Mouse (Mus musculus): Measurements from ENCODE around the gene Nans. TPM values are rescaled to one million over a fixed set of nuclear protein-coding genes. Genes with fewer than 3 reads are reported as not detected.

The Nans gene
- polyA plus RNA-seq, 1 experiment from 2014 or later = 97.6 TPM

GRCm38 (mm10) chr4:46539167-46539566, 50.1 kb downstream of the Nans start:
- no peak for DNase-seq (ENCODE audit: low spot score)
- Histone ChIP-seq H3K9me3 (replicated peaks; ENCODE audit: control insufficient read depth, low read length) (no peaks in the 10 kb centered on the region), H3K4me3 (ENCODE audit: low read depth, low read length) (no peak overlapping the region), H3K27ac (replicated peaks; ENCODE audit: low read depth, low read length) (no peak overlapping the region), H3K4me2 (ENCODE audit: low read depth, low read length) (no peak overlapping the region), H3K36me3 (replicated peaks; ENCODE audit: control insufficient read depth, insufficient read depth, low read depth, low read length) (no peaks in the 10 kb centered on the region), H3K27me3 (ENCODE audit: control insufficient read depth, insufficient read depth, low read length) (peaks cover 27% of the 10 kb centered on the region), H3K4me1 (ENCODE audit: control insufficient read depth, insufficient read depth, low read length) (peaks cover 2% of the 10 kb centered on the region; the same call in 1 of the 2 replicates), H3K9ac (replicated peaks; ENCODE audit: low read length) (no peak overlapping the region)
- ATAC-seq (replicated peaks; ENCODE audit: insufficient number of reproducible peaks, low FRiP score, low TSS enrichment, low read depth) = no peak
- 56% methylated on average over 9 of the region's 9 CpGs for whole genome bisulfite sequencing

- no peak overlapping the region for H3K9ac ChIP-seq (replicated peaks; ENCODE audit: low read length)
Observed at GRCm38 (mm10) chr4:46541707-46542106, 52.7 kb downstream of the Nans start.

GRCm38 (mm10) chr4:46543366-46544050, 54.5 kb downstream of the Nans start:
- H3K9me3 ChIP-seq (replicated peaks; ENCODE audit: control insufficient read depth, low read length) = no peaks in the 10 kb centered on the region
- H3K4me3 ChIP-seq (ENCODE audit: low read depth, low read length) = no peak overlapping the region
- no peak for ATAC-seq (replicated peaks; ENCODE audit: insufficient number of reproducible peaks, low FRiP score, low TSS enrichment, low read depth)
- DNase-seq (ENCODE audit: low spot score) = no peak
- no peak overlapping the region for H3K27ac ChIP-seq (replicated peaks; ENCODE audit: low read depth, low read length)
- H3K4me2 ChIP-seq (ENCODE audit: low read depth, low read length) = no peak overlapping the region
- no peaks in the 10 kb centered on the region for H3K36me3 ChIP-seq (replicated peaks; ENCODE audit: control insufficient read depth, insufficient read depth, low read depth, low read length)
- no peak overlapping the region for H3K9ac ChIP-seq (replicated peaks; ENCODE audit: low read length)
- WGBS = 91% methylated on average over 13 of the region's 13 CpGs
- no peaks in the 10 kb centered on the region for H3K4me1 ChIP-seq (ENCODE audit: control insufficient read depth, insufficient read depth, low read length)
- H3K27me3 ChIP-seq (ENCODE audit: control insufficient read depth, insufficient read depth, low read length) = no peaks in the 10 kb centered on the region

More at GRCm38 (mm10) chr4:46541707-46542106, 52.7 kb downstream of the Nans start:
- no peaks in the 10 kb centered on the region for H3K4me1 ChIP-seq (ENCODE audit: control insufficient read depth, insufficient read depth, low read length)
- H3K9me3 ChIP-seq (replicated peaks; ENCODE audit: control insufficient read depth, low read length) = no peaks in the 10 kb centered on the region
- 47% methylated on average over 9 of the region's 9 CpGs for WGBS
- ATAC-seq (replicated peaks; ENCODE audit: insufficient number of reproducible peaks, low FRiP score, low TSS enrichment, low read depth) = no peak
- H3K36me3 ChIP-seq (replicated peaks; ENCODE audit: control insufficient read depth, insufficient read depth, low read depth, low read length) = no peaks in the 10 kb centered on the region
- DNase-seq (ENCODE audit: low spot score) = no peak
- no peak overlapping the region for H3K4me2 ChIP-seq (ENCODE audit: low read depth, low read length)
- no peak overlapping the region for H3K27ac ChIP-seq (replicated peaks; ENCODE audit: low read depth, low read length)
- H3K4me3 ChIP-seq (ENCODE audit: low read depth, low read length) = no peak overlapping the region
- 0 out of 2 replicates have a peak, but pooled peaks cover 3% of the 10 kb centered on the region for H3K27me3 ChIP-seq (ENCODE audit: control insufficient read depth, insufficient read depth, low read length)

GRCm38 (mm10) chr4:46544313-46544712, 55.3 kb downstream of the Nans start:
- no peaks in the 10 kb centered on the region for H3K9me3 ChIP-seq (replicated peaks; ENCODE audit: control insufficient read depth, low read length)
- no peaks in the 10 kb centered on the region for H3K4me1 ChIP-seq (ENCODE audit: control insufficient read depth, insufficient read depth, low read length)
- no peak overlapping the region for H3K27ac ChIP-seq (replicated peaks; ENCODE audit: low read depth, low read length)
- no peak for DNase-seq (ENCODE audit: low spot score)
- H3K4me3 ChIP-seq (ENCODE audit: low read depth, low read length) = no peak overlapping the region
- H3K9ac ChIP-seq (replicated peaks; ENCODE audit: low read length) = no peak overlapping the region
- no peaks in the 10 kb centered on the region for H3K36me3 ChIP-seq (replicated peaks; ENCODE audit: control insufficient read depth, insufficient read depth, low read depth, low read length)
- no peak overlapping the region for H3K4me2 ChIP-seq (ENCODE audit: low read depth, low read length)
- no peaks in the 10 kb centered on the region for H3K27me3 ChIP-seq (ENCODE audit: control insufficient read depth, insufficient read depth, low read length)
- 11% methylated on average over 1 of the region's 1 CpGs for WGBS
- ATAC-seq (replicated peaks; ENCODE audit: insufficient number of reproducible peaks, low FRiP score, low TSS enrichment, low read depth) = no peak

GRCm38 (mm10) chr4:46545498-46545897, 56.5 kb downstream of the Nans start:
- Histone ChIP-seq H3K27me3 (ENCODE audit: control insufficient read depth, insufficient read depth, low read length) (no peaks in the 10 kb centered on the region), H3K4me2 (ENCODE audit: low read depth, low read length) (no peak overlapping the region), H3K27ac (replicated peaks; ENCODE audit: low read depth, low read length) (no peak overlapping the region), H3K9me3 (replicated peaks; ENCODE audit: control insufficient read depth, low read length) (no peaks in the 10 kb centered on the region), H3K4me1 (ENCODE audit: control insufficient read depth, insufficient read depth, low read length) (no peaks in the 10 kb centered on the region), H3K36me3 (replicated peaks; ENCODE audit: control insufficient read depth, insufficient read depth, low read depth, low read length) (no peaks in the 10 kb centered on the region), H3K9ac (replicated peaks; ENCODE audit: low read length) (no peak overlapping the region), H3K4me3 (ENCODE audit: low read depth, low read length) (no peak overlapping the region)
- ATAC-seq (replicated peaks; ENCODE audit: insufficient number of reproducible peaks, low FRiP score, low TSS enrichment, low read depth) (no peak), DNase-seq (ENCODE audit: low spot score) (no peak)
- 8% methylated on average over 9 of the region's 9 CpGs for WGBS

- DNase-seq (ENCODE audit: low spot score) (no peak), ATAC-seq (replicated peaks; ENCODE audit: insufficient number of reproducible peaks, low FRiP score, low TSS enrichment, low read depth) (peak; percentile 8; the same call in 1 of the 2 replicates)
- H3K27ac ChIP-seq (replicated peaks; ENCODE audit: low read depth, low read length) = no peak overlapping the region
Observed at GRCm38 (mm10) chr4:46546709-46547108, 57.7 kb downstream of the Nans start.

GRCm38 (mm10) chr4:46549979-46550378, 60.9 kb downstream of the Nans start:
- H3K9ac ChIP-seq (replicated peaks; ENCODE audit: low read length) = no peak overlapping the region
- WGBS = 73% methylated on average over 9 of the region's 10 CpGs
- DNase-seq (ENCODE audit: low spot score) (no peak), ATAC-seq (replicated peaks; ENCODE audit: insufficient number of reproducible peaks, low FRiP score, low TSS enrichment, low read depth) (no peak)
- H3K4me1 ChIP-seq (ENCODE audit: control insufficient read depth, insufficient read depth, low read length) = no peaks in the 10 kb centered on the region
- no peaks in the 10 kb centered on the region for H3K36me3 ChIP-seq (replicated peaks; ENCODE audit: control insufficient read depth, insufficient read depth, low read depth, low read length)
- no peak overlapping the region for H3K4me2 ChIP-seq (ENCODE audit: low read depth, low read length)
- no peaks in the 10 kb centered on the region for H3K9me3 ChIP-seq (replicated peaks; ENCODE audit: control insufficient read depth, low read length)
- no peak overlapping the region for H3K27ac ChIP-seq (replicated peaks; ENCODE audit: low read depth, low read length)
- no peak overlapping the region for H3K4me3 ChIP-seq (ENCODE audit: low read depth, low read length)
- no peaks in the 10 kb centered on the region for H3K27me3 ChIP-seq (ENCODE audit: control insufficient read depth, insufficient read depth, low read length)

More at GRCm38 (mm10) chr4:46546709-46547108, 57.7 kb downstream of the Nans start:
- Histone ChIP-seq H3K9me3 (replicated peaks; ENCODE audit: control insufficient read depth, low read length) (no peaks in the 10 kb centered on the region), H3K36me3 (replicated peaks; ENCODE audit: control insufficient read depth, insufficient read depth, low read depth, low read length) (no peaks in the 10 kb centered on the region), H3K4me3 (ENCODE audit: low read depth, low read length) (no peak overlapping the region), H3K4me1 (ENCODE audit: control insufficient read depth, insufficient read depth, low read length) (no peaks in the 10 kb centered on the region), H3K27me3 (ENCODE audit: control insufficient read depth, insufficient read depth, low read length) (no peaks in the 10 kb centered on the region), H3K4me2 (ENCODE audit: low read depth, low read length) (no peak overlapping the region), H3K9ac (replicated peaks; ENCODE audit: low read length) (no peak overlapping the region)
- WGBS = 44% methylated on average over 6 of the region's 6 CpGs

GRCm38 (mm10) chr4:46550406-46550805, 61.4 kb downstream of the Nans start:
- Histone ChIP-seq H3K9me3 (replicated peaks; ENCODE audit: control insufficient read depth, low read length) (no peaks in the 10 kb centered on the region), H3K27ac (replicated peaks; ENCODE audit: low read depth, low read length) (no peak overlapping the region), H3K36me3 (replicated peaks; ENCODE audit: control insufficient read depth, insufficient read depth, low read depth, low read length) (no peaks in the 10 kb centered on the region), H3K27me3 (ENCODE audit: control insufficient read depth, insufficient read depth, low read length) (no peaks in the 10 kb centered on the region), H3K4me3 (ENCODE audit: low read depth, low read length) (no peak overlapping the region), H3K9ac (replicated peaks; ENCODE audit: low read length) (no peak overlapping the region), H3K4me2 (ENCODE audit: low read depth, low read length) (no peak overlapping the region), H3K4me1 (ENCODE audit: control insufficient read depth, insufficient read depth, low read length) (no peaks in the 10 kb centered on the region)
- 53% methylated on average over 8 of the region's 8 CpGs for WGBS
- DNase-seq (ENCODE audit: low spot score) (no peak), ATAC-seq (replicated peaks; ENCODE audit: insufficient number of reproducible peaks, low FRiP score, low TSS enrichment, low read depth) (no peak)
